Mouse (Mus musculus) liver, embryonic 14.5 days (tissue): Measurements from ENCODE around the gene Irx3.

Experiments used
- CTCF ChIP-seq: IDR thresholded peaks from 2 replicates; pipeline ENCODE4 v1.5.1; 2016; ENCODE audit warnings: antibody characterized with exemption, low read depth, control low read depth
- EP300 ChIP-seq: IDR thresholded peaks from 2 replicates; pipeline ENCODE4 v1.6.1; 2016; ENCODE audit warnings: antibody characterized with exemption, low read depth

GRCm38 (mm10) chr8:91797626-91798271 is 4.1 kb downstream of the Irx3 start:
- TF ChIP-seq CTCF (peak; percentile 54), EP300 (no peak)
